Mouse (Mus musculus): ENCODE measurements around the gene Olfr169.
"Not testable (repeated sequence)": the region's sequence is repeated elsewhere in the genome, so short reads cannot be mapped to it uniquely, and the experiment has no call there.

The Olfr169 gene

GRCm38 (mm10) chr16:19571709-19572108 lies at the start of gene Olfr169:
Gene Olfr169 (minus strand): TSS chr16:19571809.
- not testable (repeated sequence) for DNase-seq

- DNase-seq = not testable (repeated sequence)
Measured at GRCm38 (mm10) chr16:19611782-19612181, 40.2 kb upstream of the Olfr169 start, which contains the start of gene Olfr170. Gene Olfr170 (minus strand): TSS chr16:19611882.

DNA sequence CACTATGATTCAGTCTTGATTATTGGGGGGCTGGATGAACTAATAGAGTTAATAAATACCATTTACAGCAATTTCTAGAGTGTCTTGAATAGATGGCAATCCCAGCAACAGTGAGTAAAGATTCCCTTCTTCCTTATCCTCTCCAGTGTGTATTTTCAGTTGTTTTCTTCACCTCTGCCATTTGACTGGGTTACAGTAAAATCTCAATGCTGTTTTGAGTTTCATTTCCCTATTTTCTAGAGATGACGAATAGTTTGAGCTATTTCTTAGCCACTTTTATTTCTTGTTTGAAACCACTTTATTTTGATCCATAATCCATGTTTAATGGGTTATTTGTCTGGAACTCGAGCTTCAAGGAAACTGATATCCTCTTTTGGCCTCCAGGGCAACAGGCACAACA lies 31.6 kb upstream of the Olfr169 start:
- no peak for DNase-seq

DNA sequence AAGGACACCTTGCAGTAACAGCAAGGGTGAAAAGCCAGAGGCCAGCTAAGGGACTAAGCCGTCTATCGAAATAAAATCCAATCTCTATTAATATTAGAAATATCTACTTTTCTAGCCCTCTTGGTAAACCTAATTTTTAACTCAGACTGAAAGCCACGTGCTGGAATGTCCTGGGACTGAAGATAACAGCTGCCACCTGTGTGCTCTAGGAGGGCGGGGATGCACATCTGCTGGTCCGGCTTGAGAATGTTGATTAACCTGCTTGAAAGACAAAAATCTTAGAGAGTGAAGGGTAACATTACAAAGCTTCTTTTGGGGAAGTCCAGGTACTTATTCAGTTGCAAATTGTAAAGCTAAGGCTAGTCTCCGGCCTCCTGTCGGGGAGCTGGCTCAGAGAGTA lies 18.2 kb downstream of the Olfr169 start:
- DNase-seq = not testable (repeated sequence)

GRCm38 (mm10) chr16:19552246-19552645 lies 19.4 kb downstream of the Olfr169 start:
- DNase-seq = not testable (repeated sequence)

DNA sequence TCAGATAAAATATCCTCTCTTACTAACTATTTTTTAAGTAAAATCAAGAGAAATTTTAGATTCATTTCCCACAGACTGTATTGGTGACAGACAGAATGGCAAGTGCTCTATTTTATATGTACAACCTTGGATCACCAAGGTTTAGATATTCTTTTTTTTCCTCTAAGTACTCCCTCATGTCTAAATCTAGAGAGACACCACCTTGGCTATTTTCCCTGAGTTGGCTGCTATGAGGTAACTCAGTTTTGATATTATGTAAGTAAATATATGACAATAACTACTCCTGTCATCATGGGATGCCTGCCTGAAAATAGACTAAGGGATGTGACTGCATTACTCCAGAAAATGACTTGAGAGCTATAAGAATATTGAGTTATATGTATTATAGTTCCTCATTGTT lies 36.2 kb downstream of the Olfr169 start, which contains the start of gene Olfr168:
TSS of gene Olfr168 (minus strand) at position 101 of the 400 bp plus-strand sequence.
- no peak for DNase-seq

DNA sequence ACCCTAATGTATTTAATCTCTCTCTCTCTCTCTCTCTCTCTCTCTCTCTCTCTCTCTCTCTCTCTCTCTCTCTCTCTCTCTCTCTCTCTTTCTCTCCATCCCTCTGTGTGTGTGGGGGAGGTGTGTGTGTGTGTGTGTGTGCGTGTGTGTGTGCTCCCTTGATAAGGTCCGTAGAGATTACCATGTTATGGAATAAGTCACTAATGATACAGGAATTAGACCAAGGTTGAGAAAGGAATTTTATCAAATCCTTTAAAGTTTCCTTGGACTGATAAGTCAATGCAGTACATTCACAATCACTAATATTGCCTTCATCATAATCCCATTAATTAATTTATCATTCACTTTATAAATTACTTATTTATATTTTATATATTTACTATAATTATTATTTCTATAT lies 49.4 kb downstream of the Olfr169 start, which contains the start of gene Olfr167:
TSS of gene Olfr167 (minus strand) at position 101 of the 400 bp plus-strand sequence.
- no peak for DNase-seq
